Mouse (Mus musculus) embryo, embryonic 9.5 days (tissue): Measurements from ENCODE around the gene Rad9b.

ENCODE experiments used
- DNase-seq: peaks from one replicate; pipeline ENCODE4 v3.0.0-alpha.2; 2017; ENCODE audit errors: extremely low spot score

Rad9b gene

GRCm38 (mm10) chr5:122353807-122354491, at the start of gene Rad9b, which contains the start of gene Vps29:
Gene Rad9b (minus strand): TSS chr5:122354233.
Gene Vps29 (plus strand): TSS chr5:122354369.
- peak; percentile 99 for DNase-seq

- no peak for DNase-seq
Observed at GRCm38 (mm10) chr5:122403362-122403761, 49.3 kb upstream of the Rad9b start.

GRCm38 (mm10) chr5:122402772-122403171, 48.7 kb upstream of the Rad9b start:
- no peak for DNase-seq

- DNase-seq: no peak
Observed at GRCm38 (mm10) chr5:122402160-122402559, 48.1 kb upstream of the Rad9b start.

- peak; percentile 64 for DNase-seq
Observed at GRCm38 (mm10) chr5:122401303-122401640, 47.2 kb upstream of the Rad9b start.

- no peak for DNase-seq
Observed at GRCm38 (mm10) chr5:122400628-122401302, 46.7 kb upstream of the Rad9b start.

GRCm38 (mm10) chr5:122399871-122400270, 45.8 kb upstream of the Rad9b start:
- no peak for DNase-seq

- no peak for DNase-seq
Observed at GRCm38 (mm10) chr5:122397495-122397894, 43.5 kb upstream of the Rad9b start.

GRCm38 (mm10) chr5:122396791-122397190, 42.8 kb upstream of the Rad9b start:
- DNase-seq: no peak

GRCm38 (mm10) chr5:122393887-122394286, 39.9 kb upstream of the Rad9b start:
- peak; percentile 66 for DNase-seq

- DNase-seq: no peak
Observed at GRCm38 (mm10) chr5:122392227-122393004, 38.4 kb upstream of the Rad9b start.

GRCm38 (mm10) chr5:122391786-122392180, 37.8 kb upstream of the Rad9b start, which contains the start of gene Arpc3:
Gene Arpc3 (plus strand): TSS chr5:122391878.
- peak; percentile 91 for DNase-seq

GRCm38 (mm10) chr5:122391178-122391785, 37.2 kb upstream of the Rad9b start:
- no peak for DNase-seq

GRCm38 (mm10) chr5:122390671-122391070, 36.6 kb upstream of the Rad9b start:
- DNase-seq: no peak

- DNase-seq: no peak
Observed at GRCm38 (mm10) chr5:122390006-122390405, 36.0 kb upstream of the Rad9b start.

- DNase-seq: peak; percentile 60
Observed at GRCm38 (mm10) chr5:122379374-122380155, 25.5 kb upstream of the Rad9b start.

- no peak for DNase-seq
Observed at GRCm38 (mm10) chr5:122378171-122378570, 24.1 kb upstream of the Rad9b start.

- no peak for DNase-seq
Observed at GRCm38 (mm10) chr5:122377101-122377833, 23.2 kb upstream of the Rad9b start.

GRCm38 (mm10) chr5:122372878-122373277, 18.8 kb upstream of the Rad9b start:
- DNase-seq: no peak

- peak; percentile 99 for DNase-seq
Observed at GRCm38 (mm10) chr5:122372192-122372769, 18.2 kb upstream of the Rad9b start, which contains the start of gene Fam216a. Gene Fam216a (minus strand): TSS chr5:122372364.
